Mouse (Mus musculus) stomach, embryonic 14.5 days (tissue): Measurements from ENCODE around the gene Mical2. TPM values are rescaled to one million over a fixed set of nuclear protein-coding genes. Genes with fewer than 3 reads are reported as not detected.

Experiments
- ATAC-seq: fragments of 200-750 bp; cut with Nextera tagmentation; 2 replicates; pipeline ENCODE4 v1.8.0; 2017; ENCODE audit warnings: low read depth, moderate TSS enrichment; ENCODE audit not compliant: insufficient number of reproducible peaks, insufficient read depth, low FRiP score
- H3K27ac ChIP-seq: fragments of 300-500 bp; sonication (generic); 2 replicates; pipeline ENCODE4 v1.5.1; 2014; ENCODE audit warnings: mild to moderate bottlenecking, low read length, moderate library complexity, mixed read lengths
- H3K27me3 ChIP-seq: fragments of 300-500 bp; sonication (generic); 2 replicates; pipeline ENCODE4 v1.6.1; 2014; ENCODE audit warnings: low read length, control low read depth, mixed read lengths; ENCODE audit not compliant: control insufficient read depth, insufficient read depth
- H3K36me3 ChIP-seq: fragments of 300-500 bp; sonication (generic); 2 replicates; pipeline ENCODE4 v1.6.1; 2014; ENCODE audit warnings: mild to moderate bottlenecking, control low read depth, low read length, moderate library complexity, mixed read lengths; ENCODE audit not compliant: control insufficient read depth, insufficient read depth
- H3K4me1 ChIP-seq: fragments of 300-500 bp; sonication (generic); 2 replicates; pipeline ENCODE4 v1.6.1; 2014; ENCODE audit warnings: low read length, control low read depth, mixed read lengths; ENCODE audit not compliant: control insufficient read depth, insufficient read depth
- H3K4me2 ChIP-seq: fragments of 300-500 bp; sonication (generic); replicated peaks from 2 replicates; pipeline ENCODE4 v1.6.1; 2014; ENCODE audit warnings: low read depth, low read length, control low read depth
- H3K4me3 ChIP-seq: fragments of 300-500 bp; sonication (generic); 2 replicates; pipeline ENCODE4 v1.5.1; 2014; ENCODE audit warnings: low read depth, low read length, control low read depth
- H3K9ac ChIP-seq: fragments of 300-500 bp; sonication (generic); replicated peaks from 2 replicates; pipeline ENCODE4 v1.6.1; 2014; ENCODE audit warnings: low read depth, mild to moderate bottlenecking, control low read depth, low read length, moderate library complexity, mixed read lengths
- H3K9me3 ChIP-seq: fragments of 300-500 bp; sonication (generic); 2 replicates; pipeline ENCODE4 v1.6.1; 2016; ENCODE audit warnings: low read depth, low read length, control low read depth; ENCODE audit not compliant: control insufficient read depth
- WGBS: fragments of 180-500 bp; shearing (Covaris S2); extraction: QIAGEN DNeasy Blood & Tissue Kit; methylation state at CpG from one replicate; pipeline ENCODE4 v1.1.7; 2014; 5-methylcytosine and 5-hydroxymethylcytosine counted together
- polyA plus RNA-seq: library from polyadenylated mRNA; unstranded; fragments of >200 nt; fragmentation: Nextera tagmentation; extraction: Ambion mirVana; gene quantifications from 2 replicates; pipeline ENCODE4 v1.2.1, GENCODE M21; 2014

The Mical2 gene
- polyA plus RNA-seq, 1 experiment from 2014 or later, result 10.7 TPM

- Histone ChIP-seq H3K27ac (peak overlapping the region; percentile 88), H3K4me1 (peaks cover 36% of the 10 kb centered on the region), H3K27me3 (no peaks in the 10 kb centered on the region), H3K9me3 (no peaks in the 10 kb centered on the region), H3K36me3 (no peaks in the 10 kb centered on the region), H3K9ac (0 out of 2 replicates have a peak overlapping the region, but pooled peaks have one; percentile 6), H3K4me2 (0 out of 2 replicates have a peak overlapping the region, but pooled peaks have one; percentile 8), H3K4me3 (no peak overlapping the region)
- ATAC-seq, result peak; percentile 64; the same call in 1 of the 2 replicates
- 21% methylated on average over 3 of the region's 3 CpGs for WGBS
Measured at GRCm38 (mm10) chr7:112453805-112454214, 228.2 kb downstream of the Mical2 start.

- H3K4me2 ChIP-seq, result no peak overlapping the region
- H3K27me3 ChIP-seq, result no peaks in the 10 kb centered on the region
- WGBS, result 48% methylated on average over 6 of the region's 6 CpGs
- H3K9ac ChIP-seq, result no peak overlapping the region
- no peaks in the 10 kb centered on the region for H3K9me3 ChIP-seq
- no peaks in the 10 kb centered on the region for H3K36me3 ChIP-seq
- peak overlapping the region; percentile 88 for H3K27ac ChIP-seq
- H3K4me3 ChIP-seq, result no peak overlapping the region
- peaks cover 38% of the 10 kb centered on the region for H3K4me1 ChIP-seq
- ATAC-seq, result no peak
Measured at GRCm38 (mm10) chr7:112454380-112454779, 228.7 kb downstream of the Mical2 start.

- no peak for ATAC-seq
- no peak overlapping the region for H3K4me3 ChIP-seq
- H3K27me3 ChIP-seq, result no peaks in the 10 kb centered on the region
- H3K9ac ChIP-seq, result no peak overlapping the region
- peak overlapping the region; percentile 88; the same call in 1 of the 2 replicates for H3K27ac ChIP-seq
- 83% methylated on average over 2 of the region's 2 CpGs for WGBS
- no peak overlapping the region for H3K4me2 ChIP-seq
- no peaks in the 10 kb centered on the region for H3K9me3 ChIP-seq
- H3K4me1 ChIP-seq, result peaks cover 38% of the 10 kb centered on the region
- H3K36me3 ChIP-seq, result no peaks in the 10 kb centered on the region
Measured at GRCm38 (mm10) chr7:112454951-112455350, 229.3 kb downstream of the Mical2 start.

GRCm38 (mm10) chr7:112455566-112456110 lies 230.0 kb downstream of the Mical2 start:
- Histone ChIP-seq H3K9me3 (no peaks in the 10 kb centered on the region), H3K4me2 (no peak overlapping the region), H3K4me3 (no peak overlapping the region), H3K4me1 (peaks cover 38% of the 10 kb centered on the region), H3K36me3 (no peaks in the 10 kb centered on the region), H3K9ac (no peak overlapping the region), H3K27me3 (no peaks in the 10 kb centered on the region), H3K27ac (no peak overlapping the region)
- WGBS, result 78% methylated on average over 5 of the region's 5 CpGs
- ATAC-seq, result no peak

GRCm38 (mm10) chr7:112457373-112457772 lies 231.7 kb downstream of the Mical2 start:
- no peak overlapping the region for H3K4me3 ChIP-seq
- WGBS, result 78% methylated on average over 4 of the region's 4 CpGs
- no peak overlapping the region for H3K27ac ChIP-seq
- H3K27me3 ChIP-seq, result no peaks in the 10 kb centered on the region
- peaks cover 36% of the 10 kb centered on the region for H3K4me1 ChIP-seq
- ATAC-seq, result no peak
- H3K9me3 ChIP-seq, result no peaks in the 10 kb centered on the region
- H3K9ac ChIP-seq, result no peak overlapping the region
- H3K4me2 ChIP-seq, result no peak overlapping the region
- H3K36me3 ChIP-seq, result no peaks in the 10 kb centered on the region

- Histone ChIP-seq H3K4me3 (no peak overlapping the region), H3K9ac (no peak overlapping the region), H3K9me3 (no peaks in the 10 kb centered on the region), H3K27me3 (no peaks in the 10 kb centered on the region), H3K27ac (no peak overlapping the region), H3K4me1 (peaks cover 37% of the 10 kb centered on the region), H3K4me2 (no peak overlapping the region), H3K36me3 (no peaks in the 10 kb centered on the region)
- no peak for ATAC-seq
- 85% methylated on average over 4 of the region's 4 CpGs for WGBS
Measured at GRCm38 (mm10) chr7:112457920-112458319, 232.3 kb downstream of the Mical2 start.

- no peaks in the 10 kb centered on the region for H3K27me3 ChIP-seq
- H3K9me3 ChIP-seq, result no peaks in the 10 kb centered on the region
- no peak for ATAC-seq
- no peak overlapping the region for H3K4me2 ChIP-seq
- 0 out of 2 replicates have a peak overlapping the region, but pooled peaks have one; percentile 52 for H3K27ac ChIP-seq
- H3K4me3 ChIP-seq, result no peak overlapping the region
- H3K36me3 ChIP-seq, result no peaks in the 10 kb centered on the region
- WGBS, result 59% methylated on average over 5 of the region's 5 CpGs
- H3K9ac ChIP-seq, result no peak overlapping the region
- H3K4me1 ChIP-seq, result peaks cover 42% of the 10 kb centered on the region
Measured at GRCm38 (mm10) chr7:112458440-112458839, 232.8 kb downstream of the Mical2 start.
